In the genomic region with DNA sequence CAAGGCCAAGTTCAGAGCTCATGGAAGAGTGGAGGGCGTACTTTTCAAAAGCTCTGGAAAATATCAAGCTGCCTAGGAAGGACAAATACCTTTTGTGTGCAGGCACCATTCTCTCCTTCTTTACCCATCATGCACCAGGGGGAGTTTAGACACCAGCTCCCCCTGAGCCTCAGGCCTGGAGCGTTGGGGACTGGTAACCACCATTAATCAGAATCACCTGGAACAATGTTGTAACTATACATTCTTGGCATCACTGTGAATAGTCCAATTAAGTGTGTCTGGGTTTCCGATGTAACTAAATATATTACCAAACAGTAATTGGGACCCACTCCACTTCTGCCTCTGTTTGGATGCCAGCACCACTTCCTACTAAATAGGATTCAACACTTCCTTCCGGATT, we compare ENCODE assay signal across 29 mouse cellular contexts. TPM values are rescaled to one million over a fixed set of nuclear protein-coding genes. Genes with fewer than 3 reads are reported as not detected.
DNase-seq lines count a peak whose midpoint lies in the region; ATAC-seq and TF ChIP-seq lines count a peak whose summit lies in the region.
"Had no signal": no experiment of that assay in that cellular context is flagged by ENCODE, and none has a peak within 500 bp of the region (broad histone marks: within the 10 kb centered on the region; RNA-seq: fewer than 3 reads in every experiment).

No protein-coding gene starts in this region.

- ATAC-seq in embryonic facial prominence, embryonic 12.5 days (ENCODE audit: insufficient number of reproducible peaks, insufficient read depth, low FRiP score, low TSS enrichment) = peak; percentile 48; the same call in 1 of the 2 replicates
- no peak for ATAC-seq in limb, embryonic 14.5 days (ENCODE audit: low FRiP score, low read depth)
- ATAC-seq in intestine, embryonic 16.5 days = no peak
- ATAC-seq: CD4-positive, CD25-positive, alpha-beta regulatory T cell, adult 4 months; forebrain, postnatal 0 days; hindbrain, embryonic 16.5 days; intestine, embryonic 15.5 days had no signal

- H3K27ac ChIP-seq in heart, embryonic 10.5 days = no peak overlapping the region
- H3K27ac ChIP-seq in embryonic facial prominence, embryonic 12.5 days = no peak overlapping the region
- no peak overlapping the region for H3K27ac ChIP-seq in limb, embryonic 14.5 days (replicated peaks; ENCODE audit: low read depth, low read length)
- no peak overlapping the region for H3K27ac ChIP-seq in intestine, embryonic 16.5 days (ENCODE audit: low read length)
- H3K27ac ChIP-seq: embryonic facial prominence, embryonic 13.5 days; forebrain, embryonic 12.5 days; heart, adult 2 months; hindbrain, embryonic 10.5 days; hindbrain, embryonic 13.5 days; intestine, embryonic 15.5 days had no signal

- intact Hi-C loops in heart, postnatal 25 days (cut with DNase I) = loop anchor here (5.0 to 10.0 kb wide), 2 partner anchors 186 to 211 kb away; no protein-coding TSS in a partner anchor

- DNase-seq in heart, embryonic 10.5 days (ENCODE audit: low spot score) = peak; percentile 7
- DNase-seq in heart, postnatal 25 days (ENCODE audit: low spot score) = no peak
- DNase-seq in brain, embryonic 14.5 days (ENCODE audit: low read depth) = peak; percentile 28
- DNase-seq in limb, embryonic 14.5 days (ENCODE audit: low spot score) = peak; percentile 22
- DNase-seq: adrenal gland, adult 2 months; adrenal gland, postnatal 14 days; cerebellum, adult 18-20 months; cerebellum, adult 9-10 months; cerebellum, postnatal 14 days; forebrain, postnatal 0 days; gastrocnemius, postnatal 36 days; heart, adult 2 months; heart, postnatal 36 days; kidney, adult 18-20 months had no signal

- H3K9me3 ChIP-seq in heart, embryonic 10.5 days = no peaks in the 10 kb centered on the region
- no peaks in the 10 kb centered on the region for H3K9me3 ChIP-seq in embryonic facial prominence, embryonic 12.5 days
- H3K9me3 ChIP-seq in limb, embryonic 14.5 days (ENCODE audit: control insufficient read depth, low read length) = no peaks in the 10 kb centered on the region
- no peaks in the 10 kb centered on the region for H3K9me3 ChIP-seq in intestine, embryonic 16.5 days (ENCODE audit: control insufficient read depth, low read length)
- H3K9me3 ChIP-seq: forebrain, embryonic 12.5 days; hindbrain, embryonic 10.5 days; intestine, embryonic 15.5 days had no signal

- TF ChIP-seq POLR2A in brain, embryonic 14.5 days (IDR thresholded peaks at IDR 0.05; ENCODE audit: borderline replicate concordance, extremely low read depth, insufficient read depth, insufficient read length, poor library complexity, severe bottlenecking) = no peak
- TF ChIP-seq POLR2A in limb, embryonic 14.5 days (IDR thresholded peaks at IDR 0.05; ENCODE audit: borderline replicate concordance, extremely low read depth, insufficient read depth, insufficient read length) = no peak

- TF ChIP-seq CTCF in brain, embryonic 14.5 days (IDR thresholded peaks at IDR 0.05; ENCODE audit: borderline replicate concordance, extremely low read depth, insufficient read depth, insufficient read length) = no peak

- peaks cover 4% of the 10 kb centered on the region; the same call in 1 of the 2 replicates for H3K4me1 ChIP-seq in heart, embryonic 10.5 days
- peaks cover 1% of the 10 kb centered on the region; the same call in 1 of the 2 replicates for H3K4me1 ChIP-seq in embryonic facial prominence, embryonic 12.5 days
- H3K4me1 ChIP-seq in limb, embryonic 14.5 days (ENCODE audit: control insufficient read depth, insufficient read depth, low read length) = peaks cover 11% of the 10 kb centered on the region
- H3K4me1 ChIP-seq in intestine, embryonic 16.5 days (ENCODE audit: control insufficient read depth, insufficient read depth, low read length) = no peaks in the 10 kb centered on the region
- H3K4me1 ChIP-seq: intestine, embryonic 15.5 days had no signal

- H3K36me3 ChIP-seq in heart, embryonic 10.5 days = no peaks in the 10 kb centered on the region
- H3K36me3 ChIP-seq in embryonic facial prominence, embryonic 12.5 days = no peaks in the 10 kb centered on the region
- no peaks in the 10 kb centered on the region for H3K36me3 ChIP-seq in limb, embryonic 14.5 days (ENCODE audit: control insufficient read depth, insufficient read depth, low read length)
- H3K36me3 ChIP-seq in intestine, embryonic 16.5 days (ENCODE audit: control insufficient read depth, insufficient read depth, low read length) = no peaks in the 10 kb centered on the region
- H3K36me3 ChIP-seq: embryonic facial prominence, embryonic 13.5 days; forebrain, embryonic 12.5 days; hindbrain, embryonic 10.5 days; hindbrain, embryonic 13.5 days; intestine, embryonic 15.5 days had no signal

- H3K9ac ChIP-seq in embryonic facial prominence, embryonic 12.5 days = no peak overlapping the region
- H3K9ac ChIP-seq in limb, embryonic 14.5 days (ENCODE audit: low read depth, low read length, severe bottlenecking) = no peak overlapping the region
- no peak overlapping the region for H3K9ac ChIP-seq in intestine, embryonic 16.5 days (ENCODE audit: low read depth, low read length)
- H3K9ac ChIP-seq: embryonic facial prominence, embryonic 13.5 days; forebrain, embryonic 12.5 days; forebrain, postnatal 0 days; hindbrain, embryonic 13.5 days; intestine, embryonic 15.5 days had no signal

- 75% methylated on average over 4 of the region's 4 CpGs for WGBS in heart, embryonic 10.5 days
- WGBS in embryonic facial prominence, embryonic 12.5 days = 43% methylated on average over 4 of the region's 4 CpGs
- WGBS in limb, embryonic 14.5 days = 28% methylated on average over 4 of the region's 4 CpGs
- WGBS in intestine, embryonic 16.5 days = 69% methylated on average over 4 of the region's 4 CpGs

- H3K4me3 ChIP-seq in heart, embryonic 10.5 days = no peak overlapping the region
- H3K4me3 ChIP-seq in embryonic facial prominence, embryonic 12.5 days = no peak overlapping the region
- no peak overlapping the region for H3K4me3 ChIP-seq in limb, embryonic 14.5 days (replicated peaks; ENCODE audit: low read length)
- no peak overlapping the region for H3K4me3 ChIP-seq in intestine, embryonic 16.5 days (ENCODE audit: low read length)
- H3K4me3 ChIP-seq: embryonic facial prominence, embryonic 13.5 days; erythroblast, embryonic 14.5 days; forebrain, embryonic 12.5 days; heart, adult 2 months; hindbrain, embryonic 10.5 days; hindbrain, embryonic 13.5 days; intestine, embryonic 15.5 days had no signal

- peaks cover 28% of the 10 kb centered on the region for H3K27me3 ChIP-seq in heart, embryonic 10.5 days (ENCODE audit: insufficient read depth, poor library complexity, severe bottlenecking)
- H3K27me3 ChIP-seq in embryonic facial prominence, embryonic 12.5 days = peaks cover 16% of the 10 kb centered on the region
- H3K27me3 ChIP-seq in limb, embryonic 14.5 days (ENCODE audit: control insufficient read depth, insufficient read depth, low read length) = peaks cover 21% of the 10 kb centered on the region
- H3K27me3 ChIP-seq in intestine, embryonic 16.5 days (replicated peaks; ENCODE audit: control insufficient read depth, insufficient read depth, low read length) = peaks cover 8% of the 10 kb centered on the region

- no peak overlapping the region for H3K4me2 ChIP-seq in embryonic facial prominence, embryonic 12.5 days (replicated peaks)
- H3K4me2 ChIP-seq in limb, embryonic 14.5 days (replicated peaks; ENCODE audit: low read depth, low read length, severe bottlenecking) = no peak overlapping the region
- no peak overlapping the region for H3K4me2 ChIP-seq in intestine, embryonic 16.5 days (ENCODE audit: low read depth, low read length)
- H3K4me2 ChIP-seq: embryonic facial prominence, embryonic 13.5 days; forebrain, embryonic 12.5 days; heart, embryonic 11.5 days; hindbrain, embryonic 13.5 days; intestine, embryonic 15.5 days had no signal

RNA-seq across cellular contexts. Expression of gene Adamts18, which starts 5.2 kb away (rescaled TPM):
- 1.2 and 5.2 TPM in 2 replicates for polyA plus RNA-seq in heart, embryonic 10.5 days (2016; fragmentation: Nextera tagmentation; extraction: Ambion mirVana)
- not detected for total RNA-seq in heart, postnatal 25 days (2021)
- 5.5 and 11.0 TPM in 2 replicates for polyA plus RNA-seq in brain, embryonic 14.5 days (2012; rRNA removed)
- 7.1 and 7.2 TPM in 2 replicates for polyA plus RNA-seq in embryonic facial prominence, embryonic 12.5 days (2016; fragmentation: Nextera tagmentation; extraction: Ambion mirVana)
- 2.6 and 2.7 TPM in 2 replicates for polyA plus RNA-seq in limb, embryonic 14.5 days (2012; rRNA removed)
- 3.1 and 4.1 TPM in 2 replicates for polyA plus RNA-seq in limb, embryonic 14.5 days (2014; fragmentation: Nextera tagmentation; extraction: Ambion mirVana)
- 0.15 and 0.54 TPM in 2 replicates for polyA plus RNA-seq in intestine, embryonic 16.5 days (2015; fragmentation: Nextera tagmentation; extraction: Ambion mirVana)
- total RNA-seq: adrenal gland, adult 2 months; common myeloid progenitor, adult 5-6 weeks; granulocyte monocyte progenitor cell, adult 5-6 weeks; heart, adult 2 months; heart, postnatal 36 days; MEL had no signal
- polyA plus RNA-seq: C2C12; CD4-positive, CD25-positive, alpha-beta regulatory T cell, adult 4 months; erythroblast, embryonic 14.5 days had no signal
